Mouse (Mus musculus): Measurements from ENCODE around the gene Cib1.

The Cib1 gene

DNA sequence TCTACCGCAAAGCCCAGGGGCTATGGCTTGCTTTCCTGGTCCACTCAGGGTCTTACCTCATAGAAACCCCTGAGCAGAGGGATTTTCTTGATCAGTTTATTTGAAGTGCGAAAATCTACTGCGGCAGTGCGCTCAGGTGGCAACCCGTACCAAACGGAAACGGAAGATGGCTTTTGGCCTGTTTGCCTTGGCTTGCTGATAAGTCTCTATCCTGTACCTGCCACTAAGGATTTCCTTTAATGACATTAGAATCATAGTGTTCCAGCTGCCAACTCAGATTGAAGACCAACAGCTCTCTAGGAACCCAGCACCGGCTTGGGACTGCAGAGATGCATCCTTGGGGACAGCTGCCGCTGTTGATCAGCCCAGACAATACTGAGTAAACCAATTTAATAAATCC, 1.2 kb upstream of the Cib1 start:
- DNase-seq (ENCODE audit: low spot score in 2 of 2): no peak

DNA sequence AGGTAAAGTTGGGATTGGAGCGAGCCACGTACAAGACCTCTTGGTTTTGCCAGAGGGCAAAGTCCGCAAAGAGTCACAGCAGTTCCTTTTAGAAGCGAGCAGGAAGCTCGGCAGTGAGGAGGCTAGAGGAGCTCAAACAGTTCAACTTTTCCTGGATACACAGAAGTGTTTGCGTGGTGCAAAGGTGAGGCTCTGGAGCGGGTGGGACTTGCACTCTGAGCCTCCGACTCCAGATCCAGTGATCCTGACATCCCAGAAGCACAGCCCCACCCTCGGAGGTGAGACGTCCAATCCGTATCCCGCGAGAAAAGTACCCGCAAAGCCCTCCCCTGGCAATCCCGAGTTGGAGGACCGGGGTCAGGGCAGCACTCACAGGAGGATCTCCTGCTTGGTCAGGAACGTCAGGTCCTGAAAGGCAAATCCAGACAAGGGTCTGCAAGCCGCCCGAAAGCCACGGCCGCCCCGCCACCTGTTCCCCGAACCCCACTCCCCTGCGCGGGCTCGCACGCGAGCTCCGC, 583 bp downstream of the Cib1 start:
- DNase-seq (ENCODE audit: low spot score in 2 of 2): no peak

DNA sequence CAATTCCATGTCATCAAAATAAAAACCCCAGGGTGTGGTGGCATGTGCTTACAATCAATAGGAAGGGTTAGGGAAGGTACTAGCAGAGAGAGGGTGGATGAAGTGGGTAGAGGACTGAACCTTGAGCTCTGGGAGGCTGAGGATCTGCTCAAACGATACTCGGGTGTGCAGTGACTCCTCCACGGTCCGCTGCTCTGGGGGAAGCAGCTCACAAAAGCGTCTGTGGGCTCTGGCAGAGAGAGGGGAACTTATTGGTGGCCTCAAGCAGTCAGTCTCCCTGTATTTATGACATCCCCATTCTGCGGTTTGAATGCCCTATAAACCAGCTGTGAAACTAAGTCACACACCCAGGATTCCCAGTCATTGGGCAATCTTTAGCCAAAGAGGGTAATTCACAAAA, 2.4 kb downstream of the Cib1 start:
- no peak for DNase-seq (ENCODE audit: low spot score in 2 of 2)

DNA sequence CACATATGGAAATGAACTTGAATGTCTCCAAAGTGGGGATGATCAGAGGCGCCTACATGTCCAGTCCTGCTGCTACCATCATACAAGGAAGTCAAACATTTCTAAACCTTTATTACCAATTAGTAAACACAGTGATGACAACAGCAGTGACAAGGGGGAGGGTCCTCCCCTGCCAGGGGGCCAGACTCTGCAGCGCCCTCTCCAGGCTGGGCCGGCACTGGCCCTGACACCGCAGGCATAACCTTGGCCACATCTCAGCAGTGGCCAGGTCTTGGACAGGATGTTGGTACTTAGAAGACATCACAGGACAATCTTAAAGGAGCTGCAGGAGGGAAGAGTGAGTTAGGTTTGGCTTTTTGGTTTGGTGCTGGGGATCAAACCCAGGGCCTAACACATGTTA, 5.5 kb downstream of the Cib1 start:
- no peak for DNase-seq (ENCODE audit: low spot score in 2 of 2)

DNA sequence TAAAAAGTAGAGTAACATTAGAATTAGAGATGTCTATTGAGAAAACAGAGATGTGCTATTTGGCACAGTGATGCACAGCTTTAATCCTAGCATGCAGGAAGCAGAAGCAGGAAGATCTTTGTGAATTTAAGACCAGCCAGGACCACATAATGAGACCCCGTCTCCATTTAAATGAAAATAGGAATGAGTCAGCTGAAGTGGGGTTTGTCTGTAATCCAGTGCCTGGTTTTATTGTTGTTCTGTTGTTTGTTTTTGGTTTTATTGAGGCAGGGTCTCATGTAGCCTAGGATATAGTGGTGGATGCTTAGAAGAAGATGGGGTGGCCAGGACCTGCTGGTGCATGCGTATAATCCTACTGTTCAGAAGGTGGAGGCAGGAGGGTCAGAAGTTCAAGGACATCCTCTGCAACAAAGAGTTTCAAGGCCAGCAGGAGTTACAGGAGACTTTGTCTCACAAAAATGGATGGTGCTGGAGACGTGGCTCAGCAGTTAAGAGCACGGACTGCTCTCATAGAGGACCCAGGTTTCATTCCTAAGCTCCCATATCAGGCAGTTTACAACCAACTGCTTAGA, 11.3 kb downstream of the Cib1 start:
- DNase-seq (ENCODE audit: low spot score in 2 of 2): no peak

DNA sequence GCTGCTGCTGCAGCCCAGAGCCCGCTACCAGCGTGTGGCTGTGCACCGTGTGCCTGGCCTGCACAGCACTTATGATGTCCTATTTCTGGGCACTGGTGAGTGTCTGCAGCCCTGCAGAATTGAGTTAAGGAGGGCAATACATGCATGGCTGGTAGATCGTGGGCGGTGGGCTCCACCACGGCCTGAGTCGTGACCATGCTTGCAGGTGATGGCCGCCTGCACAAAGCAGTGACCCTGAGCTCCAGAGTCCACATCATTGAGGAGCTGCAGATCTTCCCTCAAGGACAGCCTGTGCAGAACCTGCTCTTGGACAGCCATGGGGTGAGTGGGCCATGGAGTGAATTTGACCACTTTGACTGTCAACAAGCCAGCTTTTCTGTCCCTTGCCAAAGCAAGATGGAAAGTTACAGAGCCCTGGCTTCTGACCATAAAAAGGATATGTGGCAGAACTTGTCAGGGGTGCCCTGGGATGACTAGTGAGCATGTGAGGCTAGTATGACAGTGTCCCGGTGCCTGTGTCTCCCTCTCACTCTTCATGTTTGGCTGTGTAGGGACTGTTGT, 12.3 kb downstream of the Cib1 start:
- DNase-seq (ENCODE audit: low spot score in 2 of 2): no peak

DNA sequence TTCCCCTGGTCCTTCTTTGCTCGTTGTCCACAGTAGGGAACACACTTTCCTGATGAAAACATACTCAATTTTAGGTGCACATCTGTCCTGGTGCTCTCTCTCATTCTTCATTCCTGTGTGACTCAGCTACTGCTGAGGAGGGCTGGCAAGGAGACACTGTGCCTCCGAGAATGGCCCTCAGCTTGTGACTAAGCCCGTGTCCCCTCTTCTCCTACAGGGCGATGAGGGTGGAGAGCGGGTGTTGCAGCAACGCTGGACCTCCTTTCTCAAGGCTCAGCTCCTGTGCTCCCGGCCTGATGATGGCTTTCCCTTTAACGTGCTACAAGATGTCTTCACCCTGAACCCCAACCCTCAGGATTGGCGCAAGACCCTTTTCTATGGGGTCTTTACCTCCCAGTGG, 13.9 kb downstream of the Cib1 start:
- no peak for DNase-seq (ENCODE audit: low spot score in 2 of 2)

DNA sequence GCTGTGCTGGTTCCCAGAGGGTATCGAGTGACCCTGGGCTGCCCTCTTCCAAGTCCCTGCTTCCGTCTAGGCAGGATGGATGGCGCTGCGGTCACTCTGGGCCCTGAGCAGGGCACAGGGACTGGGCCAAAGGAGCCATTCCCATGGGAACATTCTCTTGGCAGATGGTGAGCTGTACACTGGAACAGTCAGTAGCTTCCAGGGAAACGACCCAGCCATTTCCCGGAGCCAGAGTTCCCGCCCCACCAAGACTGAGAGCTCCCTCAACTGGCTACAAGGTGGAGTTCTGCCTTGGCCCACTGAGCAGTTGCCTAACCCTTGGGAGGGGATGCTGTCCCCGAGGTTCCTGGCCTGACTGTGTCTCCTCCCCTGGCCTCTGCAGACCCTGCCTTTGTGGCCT, 16.0 kb downstream of the Cib1 start:
- peak; percentile 80 to 81 for DNase-seq (ENCODE audit: low spot score in 2 of 2)

DNA sequence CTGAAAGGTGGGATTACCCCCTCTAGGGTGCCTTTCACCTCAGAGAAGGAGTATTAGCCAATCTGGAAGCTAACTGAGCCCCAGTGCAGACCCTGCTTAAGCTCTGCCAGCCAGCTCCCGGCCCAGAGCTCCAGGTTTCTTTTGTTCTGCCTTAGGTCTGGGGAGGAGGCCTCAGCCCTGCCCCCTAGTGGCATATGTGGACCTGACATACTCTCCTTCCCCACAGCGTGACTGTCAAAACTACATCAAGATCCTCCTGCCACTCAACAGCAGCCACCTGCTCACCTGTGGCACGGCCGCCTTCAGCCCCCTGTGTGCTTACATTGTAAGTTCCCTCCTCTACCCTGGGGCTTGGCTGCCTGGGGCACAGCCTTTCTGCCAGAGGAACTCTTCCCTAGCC, 17.2 kb downstream of the Cib1 start:
- DNase-seq (ENCODE audit: low spot score in 2 of 2): peak; percentile 65 to 68

DNA sequence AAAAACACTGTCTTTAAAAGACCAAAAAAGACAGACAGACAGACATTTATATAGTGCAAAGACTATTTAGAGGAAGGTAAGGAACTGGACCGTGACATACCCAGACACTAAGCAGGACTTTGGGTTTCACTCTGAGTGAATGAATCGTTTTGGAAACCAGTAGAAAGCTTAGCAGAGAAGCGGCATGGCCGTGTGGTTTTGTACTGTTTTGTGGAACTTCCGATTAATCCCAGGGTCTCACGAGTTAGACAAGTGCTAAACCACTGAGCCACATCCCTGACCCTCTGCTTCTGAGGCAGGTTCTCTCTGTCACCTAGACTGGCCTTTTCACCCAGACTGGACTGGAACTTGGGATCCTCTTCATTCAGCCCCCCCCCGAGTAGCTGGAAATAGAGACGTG, 18.2 kb downstream of the Cib1 start:
- DNase-seq (ENCODE audit: low spot score in 2 of 2): no peak

DNA sequence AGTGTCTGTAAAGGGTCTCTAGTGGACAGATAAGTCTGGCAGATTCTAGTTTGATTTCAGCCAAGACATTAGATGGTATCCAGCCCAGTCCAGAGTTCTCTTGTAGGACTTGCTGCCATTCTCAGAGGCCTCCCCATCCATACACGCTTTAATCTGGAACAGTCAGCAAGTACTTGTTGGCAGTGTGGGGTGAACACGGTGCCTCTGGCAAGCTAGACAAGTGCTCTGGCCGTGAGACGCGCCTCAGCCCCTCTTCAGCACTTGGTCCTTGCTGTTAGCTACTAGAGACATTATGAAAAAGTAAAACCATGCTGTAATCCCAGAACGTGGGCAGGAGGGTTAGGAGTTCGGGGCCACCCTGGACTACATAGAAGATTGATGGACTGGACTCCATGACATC, 19.0 kb downstream of the Cib1 start:
- no peak for DNase-seq (ENCODE audit: low spot score in 2 of 2)

DNA sequence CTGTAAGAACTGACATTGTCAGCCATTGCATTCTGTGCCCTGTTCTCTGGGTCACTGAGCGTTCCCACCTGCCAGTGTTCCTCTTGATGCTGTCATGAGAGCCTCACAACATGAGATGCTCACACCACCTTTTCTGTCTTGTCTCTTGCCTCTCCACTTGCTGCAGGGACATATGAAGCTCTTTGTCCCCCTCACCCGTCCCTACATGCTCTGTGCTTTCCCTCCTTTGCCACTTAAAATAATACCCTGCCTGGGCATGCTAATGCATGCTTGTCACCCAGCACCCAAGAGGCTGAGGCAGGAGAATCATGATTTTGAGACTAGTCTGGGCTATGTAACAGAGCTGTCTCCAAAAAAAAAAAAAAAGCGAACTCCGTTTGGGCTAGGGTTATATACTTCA, 21.6 kb downstream of the Cib1 start:
- DNase-seq (ENCODE audit: low spot score in 2 of 2): no peak

DNA sequence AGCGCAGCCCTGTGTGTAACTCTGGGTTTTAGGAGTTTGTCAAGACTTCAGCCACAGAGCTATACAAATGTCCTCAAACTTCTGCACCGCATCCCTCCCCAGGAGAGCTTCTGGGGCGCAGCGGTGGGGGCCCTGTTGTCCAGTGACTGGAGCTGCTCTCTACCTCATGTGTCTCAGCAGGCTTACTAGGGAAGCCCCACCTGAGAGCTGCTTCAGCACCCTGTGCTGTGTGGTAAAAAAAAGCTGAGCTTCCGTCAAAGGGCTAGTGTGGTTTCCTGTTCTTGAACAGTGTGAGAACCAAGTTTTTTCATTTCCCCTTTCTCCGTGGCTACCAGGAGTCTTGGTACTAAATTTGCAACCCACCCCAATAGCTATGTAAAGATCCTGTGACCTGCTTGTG, 22.9 kb downstream of the Cib1 start:
- peak; percentile 35 to 69 for DNase-seq (ENCODE audit: low spot score in 2 of 2)

DNA sequence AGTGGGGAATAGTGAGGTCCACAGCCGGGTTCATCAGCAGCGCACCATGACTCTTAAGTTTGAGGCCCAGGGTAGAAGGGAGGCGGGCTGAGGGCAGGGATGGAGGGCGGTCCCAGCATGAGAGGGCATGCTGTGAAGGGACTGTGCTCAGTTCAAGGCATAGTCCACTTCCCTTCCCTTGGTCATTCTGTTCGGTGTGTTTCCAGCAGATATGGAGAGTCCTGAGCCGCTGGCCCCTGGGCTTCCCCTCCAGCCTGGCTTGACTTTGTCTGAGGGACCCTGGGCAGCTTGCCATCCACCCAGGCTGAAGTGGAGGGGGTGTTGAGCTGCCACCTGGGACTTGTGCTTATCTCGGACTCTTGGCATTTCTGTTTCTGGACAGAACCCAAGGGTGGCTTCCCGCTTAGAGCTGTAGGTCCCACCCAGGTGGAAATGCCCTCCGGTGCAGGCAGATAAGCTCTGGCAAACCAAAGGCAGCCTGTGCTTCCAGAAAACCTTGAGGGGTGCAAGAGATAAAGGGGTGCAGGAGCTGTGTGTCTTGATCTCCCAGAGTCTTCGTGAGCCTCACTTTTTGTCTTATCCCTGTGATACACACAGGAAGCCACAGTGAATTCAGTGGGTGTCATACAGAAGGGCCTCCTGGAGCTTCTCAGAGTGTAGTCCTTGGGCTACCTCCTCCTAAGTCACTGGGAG, 23.7 kb downstream of the Cib1 start:
- DNase-seq (ENCODE audit: low spot score in 2 of 2): peak in 1 of 2 experiments; percentile 52

DNA sequence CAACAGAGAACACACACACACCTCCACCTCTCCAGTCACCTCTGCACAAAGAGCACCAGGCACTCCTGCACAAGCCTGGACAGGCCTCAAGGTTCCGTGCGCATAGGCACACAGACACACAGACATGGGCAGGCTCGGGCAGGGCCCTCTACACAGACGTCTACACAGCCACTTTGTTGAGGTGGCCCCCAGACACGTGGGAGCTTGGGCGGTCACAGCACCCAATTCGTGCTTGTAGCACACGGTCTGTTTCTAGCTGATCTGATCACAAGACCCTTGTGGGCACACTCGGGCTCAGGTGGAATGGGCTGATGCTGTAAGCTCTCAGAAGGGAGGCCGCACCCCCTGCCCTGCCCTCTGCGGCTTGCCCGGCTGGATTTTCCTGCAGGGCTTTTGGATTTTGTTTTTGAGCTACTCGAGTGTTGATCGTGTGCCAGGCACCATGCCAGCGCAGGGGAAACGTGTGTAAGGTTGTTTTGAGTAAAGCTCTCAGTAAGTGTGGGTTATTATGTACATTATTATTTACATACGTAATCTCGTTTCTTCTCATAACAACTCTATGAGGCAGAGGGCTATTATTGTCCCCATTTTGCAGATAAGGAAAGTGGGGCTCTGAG, 24.5 kb downstream of the Cib1 start:
- no peak for DNase-seq (ENCODE audit: low spot score in 2 of 2)

DNA sequence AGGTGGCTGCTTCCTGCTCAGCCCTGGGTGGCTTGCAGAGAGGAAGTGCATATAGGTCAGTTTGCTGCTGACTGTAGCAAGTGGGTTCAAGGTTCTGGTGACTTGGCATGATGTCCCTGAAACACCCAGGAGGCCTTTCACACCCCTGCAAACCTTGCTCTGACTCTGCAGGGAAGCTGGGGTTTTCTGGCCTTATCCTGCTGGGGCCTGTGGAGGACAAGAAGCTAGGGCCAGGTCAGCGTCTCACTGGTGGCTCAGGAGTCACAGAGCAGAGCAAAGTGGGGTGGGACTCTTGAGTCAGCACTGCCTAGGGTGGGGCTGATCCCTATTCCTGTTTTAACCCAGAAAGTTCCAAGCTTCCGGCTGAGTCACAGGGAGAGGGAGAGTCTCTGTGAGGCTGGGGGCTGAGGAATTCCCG, 25.3 kb downstream of the Cib1 start:
- no peak for DNase-seq (ENCODE audit: low spot score in 2 of 2)

DNA sequence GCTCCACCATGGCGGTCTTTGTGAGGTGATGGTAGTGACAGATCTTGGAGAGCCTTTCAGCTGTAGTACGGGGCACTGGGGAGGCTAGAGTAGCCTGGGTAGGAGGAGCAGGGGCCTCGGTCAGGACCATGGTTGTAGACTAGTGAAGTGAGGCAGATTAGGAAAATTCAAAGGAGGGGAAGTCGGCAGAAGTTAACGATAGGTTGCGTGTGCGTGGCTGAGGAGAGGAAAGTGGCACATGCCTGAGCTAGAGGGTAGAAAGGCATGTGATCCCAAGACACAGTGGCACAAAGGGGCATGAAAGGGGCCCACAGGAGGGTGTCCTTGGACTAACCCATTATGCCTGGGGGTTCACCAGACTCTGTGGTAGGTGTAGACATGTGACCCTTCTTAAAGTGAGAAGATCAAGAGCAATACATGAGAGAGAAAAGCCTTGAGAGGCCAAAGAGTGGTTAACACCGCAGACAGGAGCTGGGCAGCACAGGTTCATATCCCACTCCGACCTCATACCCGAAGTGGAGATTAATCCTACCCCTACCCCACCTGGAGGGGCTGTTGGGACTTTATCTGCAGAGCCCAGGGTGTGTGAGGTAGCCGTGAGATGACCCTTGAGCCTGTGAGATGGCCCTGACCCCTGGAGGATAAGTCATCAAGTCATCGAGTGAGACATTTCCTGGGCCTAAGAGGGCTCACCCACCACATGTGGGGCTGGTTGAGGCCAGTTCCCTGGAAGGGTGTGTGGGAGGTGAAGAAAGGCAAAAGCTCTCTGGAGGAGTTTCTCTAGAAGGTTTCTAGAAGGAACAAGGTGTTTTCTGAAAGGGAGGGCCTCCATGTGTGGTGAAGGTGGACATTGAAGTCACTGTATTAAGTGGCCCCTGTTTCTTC, 26.7 kb downstream of the Cib1 start:
- no peak for DNase-seq (ENCODE audit: low spot score in 2 of 2)

DNA sequence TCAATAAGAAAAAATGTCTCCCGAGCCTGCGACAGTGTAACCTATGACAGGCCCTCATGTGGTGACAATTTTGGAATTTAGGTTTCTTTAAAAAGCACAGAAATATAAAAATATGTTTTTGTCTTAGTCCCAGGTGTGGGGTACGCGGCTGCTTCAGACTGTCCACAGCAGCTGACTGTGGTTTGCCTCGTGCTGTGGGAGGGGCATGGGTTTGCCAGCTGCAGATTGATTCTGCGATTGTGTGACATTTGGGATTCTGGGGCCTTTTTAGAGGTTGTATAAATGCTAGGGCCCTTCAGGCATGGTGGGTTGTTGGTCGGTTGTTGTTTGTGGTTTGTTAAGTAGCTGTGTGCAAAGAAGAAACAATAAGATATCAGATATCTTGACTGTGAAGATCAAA, 27.7 kb downstream of the Cib1 start:
- DNase-seq (ENCODE audit: low spot score in 2 of 2): no peak

DNA sequence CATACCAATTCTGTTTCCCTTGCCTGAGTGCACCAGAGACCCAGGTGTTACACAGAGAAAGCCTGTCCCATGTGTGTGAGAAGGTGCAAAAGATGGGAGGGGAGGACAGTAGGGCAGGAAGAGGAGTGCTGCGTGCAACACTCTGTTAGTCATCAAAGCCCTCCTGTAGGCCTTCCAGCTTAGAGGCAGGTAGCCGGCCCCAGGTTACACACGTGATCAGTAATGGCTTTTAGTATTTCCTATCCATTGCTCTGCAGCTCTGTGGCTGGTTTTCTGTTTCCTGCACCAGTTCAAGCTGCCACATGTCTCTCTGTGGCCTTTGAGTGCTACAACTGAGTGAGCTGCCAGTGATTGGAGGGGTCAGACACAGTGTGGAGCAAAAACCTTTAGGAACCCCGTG, 28.3 kb downstream of the Cib1 start:
- DNase-seq (ENCODE audit: low spot score in 2 of 2): no peak

DNA sequence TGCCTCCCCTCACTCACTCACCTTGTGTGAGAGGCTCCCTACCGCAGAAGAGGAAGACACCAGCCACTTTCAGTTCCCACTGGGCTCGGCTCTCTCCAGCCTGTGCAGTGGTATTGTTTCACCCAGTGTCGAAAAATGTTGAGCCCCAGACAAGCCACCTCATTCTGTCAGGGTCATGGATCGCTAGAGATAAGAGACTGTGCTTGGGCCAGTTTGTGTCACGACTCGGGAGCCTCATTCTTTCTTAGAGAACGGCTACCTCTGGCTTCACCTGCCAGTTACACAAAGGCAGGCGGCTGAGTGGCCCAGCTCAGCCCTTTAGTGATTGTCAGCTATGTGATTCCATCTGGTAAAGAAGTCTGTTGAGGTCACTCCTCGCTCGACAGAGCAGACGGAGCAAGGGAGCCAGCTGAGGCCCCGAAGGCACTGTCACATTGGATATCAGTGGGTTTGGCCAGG, 28.9 kb downstream of the Cib1 start:
- DNase-seq (ENCODE audit: low spot score in 2 of 2): no peak

DNA sequence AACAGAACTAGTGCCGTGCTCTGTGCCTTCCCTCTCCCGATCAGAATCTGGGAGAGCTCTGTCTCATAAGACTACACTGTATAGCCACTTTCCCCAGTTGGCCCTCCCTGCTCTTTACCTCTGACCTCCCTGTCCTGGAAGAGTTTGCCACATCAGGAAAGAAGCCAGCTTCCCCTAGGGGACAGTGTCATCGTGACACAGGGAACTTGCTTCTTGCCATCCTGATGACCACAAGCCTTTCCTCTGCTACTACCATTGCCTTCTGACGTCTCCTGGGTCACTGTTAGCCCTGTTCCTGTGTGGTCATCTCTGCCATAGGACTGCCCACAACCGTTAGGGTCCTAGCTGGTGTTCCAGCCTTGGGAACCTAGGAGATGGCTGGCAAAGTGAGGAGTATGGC, 29.7 kb downstream of the Cib1 start:
- DNase-seq (ENCODE audit: low spot score in 2 of 2): no peak
